Mouse (Mus musculus) stomach, embryonic 14.5 days (tissue): ENCODE results near the gene Clec4a2. TPM values are rescaled to one million over a fixed set of nuclear protein-coding genes. Genes with fewer than 3 reads are reported as not detected.
"Not testable (repeated sequence)": the region's sequence is repeated elsewhere in the genome, so short reads cannot be mapped to it uniquely, and the experiment has no call there.

ENCODE experiments used
- ATAC-seq: fragments of 200-750 bp; cut with Nextera tagmentation; 2 replicates; pipeline ENCODE4 v1.8.0; 2017; ENCODE audit warnings: low read depth, moderate TSS enrichment; ENCODE audit not compliant: insufficient number of reproducible peaks, insufficient read depth, low FRiP score
- H3K27ac ChIP-seq: fragments of 300-500 bp; sonication (generic); 2 replicates; pipeline ENCODE4 v1.5.1; 2014; ENCODE audit warnings: mild to moderate bottlenecking, low read length, moderate library complexity, mixed read lengths
- H3K27me3 ChIP-seq: fragments of 300-500 bp; sonication (generic); 2 replicates; pipeline ENCODE4 v1.6.1; 2014; ENCODE audit warnings: low read length, control low read depth, mixed read lengths; ENCODE audit not compliant: control insufficient read depth, insufficient read depth
- H3K36me3 ChIP-seq: fragments of 300-500 bp; sonication (generic); 2 replicates; pipeline ENCODE4 v1.6.1; 2014; ENCODE audit warnings: mild to moderate bottlenecking, control low read depth, low read length, moderate library complexity, mixed read lengths; ENCODE audit not compliant: control insufficient read depth, insufficient read depth
- H3K4me1 ChIP-seq: fragments of 300-500 bp; sonication (generic); 2 replicates; pipeline ENCODE4 v1.6.1; 2014; ENCODE audit warnings: low read length, control low read depth, mixed read lengths; ENCODE audit not compliant: control insufficient read depth, insufficient read depth
- H3K4me2 ChIP-seq: fragments of 300-500 bp; sonication (generic); replicated peaks from 2 replicates; pipeline ENCODE4 v1.6.1; 2014; ENCODE audit warnings: low read depth, low read length, control low read depth
- H3K4me3 ChIP-seq: fragments of 300-500 bp; sonication (generic); 2 replicates; pipeline ENCODE4 v1.5.1; 2014; ENCODE audit warnings: low read depth, low read length, control low read depth
- H3K9ac ChIP-seq: fragments of 300-500 bp; sonication (generic); replicated peaks from 2 replicates; pipeline ENCODE4 v1.6.1; 2014; ENCODE audit warnings: low read depth, mild to moderate bottlenecking, control low read depth, low read length, moderate library complexity, mixed read lengths
- H3K9me3 ChIP-seq: fragments of 300-500 bp; sonication (generic); 2 replicates; pipeline ENCODE4 v1.6.1; 2016; ENCODE audit warnings: low read depth, low read length, control low read depth; ENCODE audit not compliant: control insufficient read depth
- WGBS: fragments of 180-500 bp; shearing (Covaris S2); extraction: QIAGEN DNeasy Blood & Tissue Kit; methylation state at CpG from one replicate; pipeline ENCODE4 v1.1.7; 2014; 5-methylcytosine and 5-hydroxymethylcytosine counted together
- polyA plus RNA-seq: library from polyadenylated mRNA; unstranded; fragments of >200 nt; fragmentation: Nextera tagmentation; extraction: Ambion mirVana; gene quantifications from 2 replicates; pipeline ENCODE4 v1.2.1, GENCODE M21; 2014

Clec4a2 gene
- polyA plus RNA-seq, 1 experiment from 2014 or later, result 4.5 TPM

DNA sequence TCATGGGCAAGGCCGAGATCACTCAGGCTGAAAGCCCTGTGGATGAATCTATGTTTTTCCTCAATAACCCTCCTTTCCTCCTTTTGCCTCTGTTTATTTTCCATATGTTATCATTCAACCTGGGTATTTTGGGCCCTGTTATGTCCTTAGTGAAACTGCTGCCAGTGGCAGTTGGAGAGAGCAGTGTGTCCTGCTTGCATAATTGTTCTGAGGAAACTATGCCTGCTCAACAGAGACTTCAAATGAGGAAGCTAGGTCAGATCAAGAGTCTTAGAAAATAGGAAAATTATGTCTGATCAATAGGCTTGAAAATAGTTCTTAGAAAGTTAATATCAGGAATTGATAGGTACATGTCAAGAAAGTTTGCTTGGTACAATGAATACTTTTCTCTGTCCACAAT lies 69.3 kb downstream of the Clec4a2 start:
- ATAC-seq, result no peak
- Histone ChIP-seq H3K9me3 (no peaks in the 10 kb centered on the region), H3K4me2 (no peak overlapping the region), H3K4me1 (no peaks in the 10 kb centered on the region), H3K27me3 (no peaks in the 10 kb centered on the region), H3K27ac (no peak overlapping the region), H3K9ac (no peak overlapping the region), H3K36me3 (no peaks in the 10 kb centered on the region), H3K4me3 (no peak overlapping the region)
- 79% methylated on average over 1 of the region's 1 CpGs for WGBS

DNA sequence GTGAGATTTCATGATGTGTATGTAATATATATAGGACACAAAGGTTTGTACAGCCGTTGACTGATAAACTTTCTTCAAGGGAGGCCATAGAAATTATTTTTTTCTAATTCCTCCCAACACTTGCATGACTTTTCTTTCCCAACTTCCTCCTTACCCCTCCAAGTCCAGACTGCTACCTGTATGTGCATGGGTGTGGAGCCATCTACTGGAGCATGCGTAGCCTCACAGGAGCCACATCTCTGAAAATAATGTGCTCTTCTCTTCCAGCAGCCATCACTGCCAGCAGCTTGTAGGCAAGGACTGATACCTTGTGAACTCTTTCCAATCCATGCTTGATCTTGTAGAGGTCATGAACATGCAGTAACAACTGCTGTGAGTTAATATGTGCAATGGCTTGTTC lies 78.6 kb downstream of the Clec4a2 start:
- not testable (repeated sequence) for H3K27me3 ChIP-seq, H3K9me3 ChIP-seq, H3K9ac ChIP-seq, H3K4me1 ChIP-seq, H3K4me3 ChIP-seq, ATAC-seq, H3K4me2 ChIP-seq, H3K36me3 ChIP-seq, H3K27ac ChIP-seq
- 75% methylated on average over 2 of the region's 2 CpGs for WGBS

Other genes with a start within 250 kb of the Clec4a2 start
- gene Necap1, start 232.0 kb upstream of the Clec4a2 start, polyA plus RNA-seq, result 53.9 and 54.3 TPM in 2 replicates
- 4.2 and 4.4 TPM in 2 replicates for gene Clec4a1, start 184.6 kb upstream of the Clec4a2 start, polyA plus RNA-seq
- 2.6 and 4.2 TPM in 2 replicates for gene Clec4a3, start 153.9 kb upstream of the Clec4a2 start, polyA plus RNA-seq
- not detected in 2 replicates for gene Clec4a4, start 116.1 kb upstream of the Clec4a2 start, polyA plus RNA-seq
- 0.39 TPM in 1 of 2 replicates, not detected in the other for gene Clec4b1, start 56.5 kb upstream of the Clec4a2 start, polyA plus RNA-seq
- not detected in 2 replicates for gene Clec4b2, start 66.5 kb downstream of the Clec4a2 start, polyA plus RNA-seq
- 2.8 and 3.3 TPM in 2 replicates for gene Clec4n, start 123.4 kb downstream of the Clec4a2 start, polyA plus RNA-seq
- not detected in 2 replicates for gene Clec4d, start 155.7 kb downstream of the Clec4a2 start, polyA plus RNA-seq
- gene Clec4e, start 183.4 kb downstream of the Clec4a2 start, polyA plus RNA-seq, result not detected in 2 replicates
- gene Vmn2r19, start 201.9 kb downstream of the Clec4a2 start, polyA plus RNA-seq, result not detected in 2 replicates